Mouse (Mus musculus) liver, postnatal 0 days (tissue): ENCODE data around the gene Erlin1.

Experiments used
- CTCF ChIP-seq: sonication (generic); IDR thresholded peaks from 2 replicates; pipeline ENCODE4 v1.5.1; 2016; ENCODE audit warnings: antibody characterized with exemption, low read depth
- EP300 ChIP-seq: IDR thresholded peaks from 2 replicates; pipeline ENCODE4 v1.6.1; 2016; ENCODE audit warnings: antibody characterized with exemption, low read depth, mild to moderate bottlenecking

DNA sequence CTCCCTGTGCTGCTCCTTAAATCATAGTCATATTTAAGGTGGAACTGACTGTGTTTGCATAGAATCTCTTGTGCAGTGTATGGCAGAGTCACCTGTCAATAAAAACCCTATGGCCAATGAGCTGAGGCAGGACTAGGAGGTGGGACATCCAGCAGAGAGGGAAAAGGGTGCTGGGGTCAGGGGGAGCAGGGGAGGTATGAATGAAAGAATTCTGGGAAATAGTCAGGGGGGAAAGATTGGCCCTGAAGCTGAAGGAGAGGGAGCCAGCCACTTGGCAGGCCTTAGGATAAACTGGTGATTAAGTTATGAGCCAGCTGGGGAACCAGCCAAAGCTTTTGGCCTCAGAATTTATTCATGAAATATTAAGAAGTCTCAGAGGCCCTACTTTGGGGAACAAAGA lies 39.4 kb upstream of the Erlin1 start:
- TF ChIP-seq EP300: no peak
- TF ChIP-seq CTCF: no peak
